Mouse (Mus musculus) mouse embryonic stem cell (cell line): ENCODE results near the gene Mob2.

Source experiments
- in situ Hi-C, 2 experiments: fragments of 300-500 bp; cut with MboI; formaldehyde crosslinking; loops; 1 replicate in 1 of 2; 3 replicates in 1 of 2; pipeline ENCODE4 v1.14.3; 2019 to 2020; ENCODE audit warnings: low sequenced_read_pairs in 2 of 2, low pct_unique_long_range_greater_than_20kb in 1 of 2, mixed read lengths in 1 of 2; ENCODE audit not compliant: unreplicated experiment in 1 of 2

The Mob2 gene

GRCm38 (mm10) chr7:142082179-142082578 is 21.3 kb upstream of the Mob2 start:
- in situ Hi-C loops = no loop called here

DNA sequence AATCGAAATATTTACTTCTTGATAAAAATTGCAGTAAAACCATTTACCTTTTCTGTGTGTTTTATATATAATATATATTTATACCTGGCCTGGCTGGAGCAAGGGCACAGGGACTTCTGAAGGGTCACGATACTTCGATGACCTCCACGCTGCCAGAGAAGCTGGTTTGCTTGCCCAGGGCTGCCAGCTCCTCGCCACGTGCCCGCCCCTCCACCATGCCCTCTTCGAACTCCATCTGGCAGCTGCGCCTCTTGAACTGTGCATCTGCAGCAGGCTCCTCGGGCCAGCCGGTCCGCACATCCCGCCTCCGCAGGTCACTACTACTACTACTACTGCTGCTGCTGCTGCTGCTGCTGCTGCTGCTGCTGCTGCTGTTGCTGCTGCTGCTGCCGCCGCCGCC is 20.9 kb upstream of the Mob2 start:
- in situ Hi-C loops = no loop called here

DNA sequence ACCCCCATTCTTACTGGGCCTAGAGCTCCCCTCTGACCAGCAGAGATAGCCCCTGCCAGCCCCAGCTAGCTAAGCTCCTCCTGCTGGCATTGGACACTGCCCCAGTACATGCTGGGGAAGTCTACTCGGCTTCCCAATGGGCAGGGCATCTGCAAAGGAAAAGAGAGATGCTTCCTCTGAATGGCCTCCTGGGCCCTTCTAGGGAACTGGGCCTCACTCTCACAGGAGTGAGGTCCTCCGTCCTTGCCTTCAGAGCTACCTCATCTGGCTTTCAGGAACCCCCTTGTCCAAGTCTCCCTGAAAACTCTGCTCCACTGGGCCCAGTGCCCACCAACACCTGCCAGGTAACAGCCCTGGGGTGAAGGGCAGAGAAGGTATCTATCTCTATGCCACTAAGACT is 20.0 kb upstream of the Mob2 start:
- in situ Hi-C loops = no loop called here

- in situ Hi-C loops = no loop called here
Measured at GRCm38 (mm10) chr7:142079365-142079764, 18.5 kb upstream of the Mob2 start.

GRCm38 (mm10) chr7:142077138-142077537 is 16.3 kb upstream of the Mob2 start:
- in situ Hi-C loops = no loop called here

DNA sequence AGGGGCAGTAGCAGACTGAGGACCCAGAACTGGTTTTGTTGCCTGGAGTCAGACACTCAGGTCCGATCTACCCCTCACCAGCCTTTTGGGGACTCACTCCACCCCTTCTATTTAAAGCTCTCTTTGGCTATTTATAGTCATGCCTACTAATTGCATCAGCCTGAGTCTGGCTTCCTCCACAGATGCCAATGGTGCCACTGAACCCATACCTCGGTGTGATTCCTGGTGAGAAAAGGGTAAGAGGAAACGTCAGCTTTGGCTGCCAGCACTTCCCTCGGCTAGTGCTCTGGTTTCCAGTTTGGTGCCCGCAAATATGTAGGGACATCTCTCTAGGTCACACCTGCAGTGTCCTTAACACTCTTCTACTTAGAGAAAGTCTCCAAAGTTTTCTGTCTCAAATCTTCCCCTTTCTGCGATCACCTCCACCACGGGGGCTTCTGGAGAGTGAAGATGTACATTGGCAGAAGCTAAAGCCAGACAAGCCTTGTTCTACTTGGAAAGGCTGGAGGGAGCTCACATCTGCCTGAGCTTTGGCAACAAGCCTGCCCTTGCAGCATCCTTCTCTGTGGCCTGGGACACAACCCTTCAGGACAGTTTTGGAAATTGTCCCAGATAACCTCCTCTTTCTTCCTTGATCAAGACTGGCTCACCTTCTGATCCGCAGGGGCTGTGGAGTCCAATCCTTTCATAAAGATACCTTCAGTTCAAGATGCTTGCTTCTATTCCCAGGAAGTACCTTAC is 13.5 kb upstream of the Mob2 start:
- in situ Hi-C loops = no loop called here

DNA sequence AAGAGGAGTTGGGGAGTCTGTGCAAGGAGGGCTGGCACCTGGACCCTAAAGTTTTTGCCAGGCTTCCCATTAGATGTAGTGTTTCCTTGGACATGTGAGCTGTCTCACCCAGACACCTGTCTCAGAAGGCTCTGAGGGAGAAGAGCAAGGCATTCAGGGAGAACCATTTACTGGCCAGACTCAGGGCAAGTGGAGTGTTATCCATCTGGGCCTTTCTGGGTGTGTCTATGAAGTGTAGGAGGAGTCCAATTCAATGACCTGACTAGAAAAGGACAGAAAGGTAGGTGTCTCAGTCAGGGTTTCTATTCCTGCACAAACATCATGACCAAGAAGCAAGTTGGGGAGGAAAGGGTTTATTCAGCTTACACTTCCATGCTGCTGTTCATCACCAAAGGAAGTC is 10.9 kb upstream of the Mob2 start:
- in situ Hi-C loops = no loop called here

DNA sequence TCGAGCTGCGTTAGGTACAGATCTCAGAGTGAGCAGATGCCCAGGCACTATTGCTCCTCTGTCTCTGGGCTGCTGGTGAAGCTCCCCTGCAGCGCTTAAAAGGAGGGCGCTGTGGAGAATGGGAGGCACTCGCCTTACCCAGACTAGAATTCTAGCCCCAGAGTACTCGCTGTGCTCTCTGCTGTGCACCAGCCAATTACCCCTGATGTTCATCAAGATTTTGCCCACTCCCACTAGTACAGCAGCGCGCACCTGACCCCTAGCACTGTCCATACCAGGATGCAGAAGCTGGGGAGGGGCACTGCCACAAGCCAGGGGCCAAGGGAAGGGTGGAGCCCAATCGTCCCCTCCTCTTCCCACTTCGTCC is 10.3 kb upstream of the Mob2 start:
- in situ Hi-C loops = no loop called here

DNA sequence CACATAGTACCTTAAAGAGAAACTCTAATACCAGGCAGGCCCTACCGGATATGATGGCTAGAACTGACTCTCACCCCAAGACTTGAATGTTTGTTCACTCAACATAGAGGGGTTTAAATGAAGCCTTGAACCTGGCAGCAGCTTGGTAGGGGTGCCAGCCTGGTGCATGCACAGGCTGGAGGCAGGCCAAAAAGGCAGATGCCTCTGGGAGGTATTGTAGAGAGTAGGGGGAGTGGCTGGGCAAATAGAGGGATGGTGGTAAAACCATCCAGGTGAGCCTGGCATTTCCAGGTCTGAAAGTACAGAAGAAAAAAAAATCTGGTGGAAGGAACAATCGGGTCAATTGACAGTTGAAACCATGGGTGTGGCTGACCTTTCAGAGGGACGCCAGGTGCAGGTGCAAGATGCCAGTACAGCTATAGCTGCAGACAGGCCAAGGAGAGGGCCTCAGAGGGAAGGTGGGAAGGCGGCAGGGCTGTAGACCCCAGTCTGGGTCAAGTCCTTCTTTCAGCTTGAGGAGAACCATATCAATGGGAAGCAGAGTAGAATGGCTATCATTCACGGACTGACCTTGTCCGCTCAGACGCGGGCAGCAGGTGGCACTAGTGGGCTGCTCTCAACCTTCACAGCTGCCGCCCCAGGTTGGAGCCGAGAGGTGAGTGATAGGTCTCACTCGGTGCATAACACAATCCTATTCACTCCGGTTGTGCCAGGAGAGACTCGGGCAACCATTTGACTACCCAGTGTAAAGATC is 9.8 kb upstream of the Mob2 start:
- in situ Hi-C loops = no loop called here

DNA sequence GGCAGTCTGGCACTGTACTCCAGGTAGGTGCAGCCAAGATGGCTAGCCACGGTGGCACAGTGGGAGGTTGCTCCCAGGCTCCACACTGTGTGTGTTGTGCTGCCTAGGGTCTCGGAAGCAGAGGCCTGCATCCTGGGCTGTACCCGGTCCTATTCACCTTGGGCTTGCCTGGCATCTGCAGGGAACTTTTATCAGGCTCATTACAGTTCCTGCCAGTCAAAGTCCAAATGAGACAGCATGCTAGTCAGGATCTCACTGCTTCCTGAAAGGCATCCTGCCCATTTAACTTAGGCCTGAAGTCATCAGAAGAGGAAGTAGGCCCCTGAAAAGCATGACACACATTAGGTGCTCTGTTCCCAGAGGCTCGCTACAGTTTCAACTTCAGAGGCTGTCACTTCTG is 7.6 kb upstream of the Mob2 start:
- in situ Hi-C loops = no loop called here

- in situ Hi-C loops = no loop called here
Measured at GRCm38 (mm10) chr7:142060185-142060930, 507 bp downstream of the Mob2 start.

DNA sequence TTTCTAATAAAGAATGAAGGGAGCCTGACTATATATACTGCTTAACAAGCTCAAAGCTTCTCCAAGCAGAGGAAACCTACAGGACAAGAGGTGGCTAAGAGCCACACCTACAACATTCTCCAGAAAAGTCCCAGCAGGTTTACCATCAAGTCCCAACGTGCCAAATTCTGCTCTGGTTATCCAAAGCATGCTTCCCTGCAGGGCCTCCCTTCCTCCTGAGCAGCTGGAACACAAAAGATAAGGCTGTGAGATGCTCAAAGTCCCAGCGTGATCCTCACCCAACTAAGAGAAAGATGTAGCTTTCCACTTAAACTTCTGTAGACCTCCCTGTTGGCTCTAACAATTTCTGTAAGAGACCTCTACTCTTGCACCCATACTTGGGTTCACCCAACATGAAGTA is 1.8 kb downstream of the Mob2 start:
- in situ Hi-C loops = no loop called here

DNA sequence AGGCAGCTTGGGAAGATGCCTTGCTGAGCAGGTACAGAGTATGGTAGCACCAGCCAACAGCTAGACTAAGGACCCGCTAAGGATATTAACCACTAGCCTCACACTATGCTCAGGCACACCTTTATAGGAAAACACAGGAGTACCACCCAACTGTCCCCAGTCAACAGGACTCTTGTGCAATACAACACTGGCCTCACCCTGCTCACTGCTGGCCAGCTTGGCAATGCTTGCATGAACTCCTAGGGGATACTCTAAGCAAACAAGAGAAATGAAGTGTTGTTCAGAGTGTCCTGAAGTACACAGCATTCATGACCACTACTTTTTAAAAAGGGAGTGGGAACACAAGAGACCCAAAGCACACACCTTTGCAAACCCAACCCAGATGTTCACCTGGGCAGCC is 3.7 kb downstream of the Mob2 start:
- in situ Hi-C loops = no loop called here

DNA sequence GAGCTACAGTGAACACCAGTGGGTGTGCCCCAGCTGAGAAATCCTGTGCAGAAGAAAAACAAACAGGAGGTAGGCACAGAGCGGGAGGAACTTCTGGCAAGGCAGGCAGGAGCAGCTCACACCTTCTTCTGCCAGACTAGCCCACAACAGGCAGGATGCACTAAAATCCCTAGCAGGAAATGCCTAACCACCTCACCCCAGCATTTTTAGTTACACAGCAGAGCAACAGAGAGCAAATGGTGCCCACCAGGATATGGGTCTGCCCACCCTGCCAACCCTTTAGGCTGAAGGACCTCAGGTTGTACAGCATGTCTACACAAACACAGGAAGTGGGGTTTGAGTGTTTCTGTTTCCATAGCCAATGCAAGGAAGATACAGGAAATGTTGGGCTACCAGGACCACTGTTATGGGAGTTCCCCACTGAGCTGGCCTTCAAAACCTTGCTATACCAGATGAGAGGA is 4.2 kb downstream of the Mob2 start:
- in situ Hi-C loops = no loop called here

GRCm38 (mm10) chr7:142055431-142055830 is 5.4 kb downstream of the Mob2 start:
- in situ Hi-C loops = no loop called here

GRCm38 (mm10) chr7:142050536-142050935 is 10.3 kb downstream of the Mob2 start:
- in situ Hi-C loops = no loop called here

DNA sequence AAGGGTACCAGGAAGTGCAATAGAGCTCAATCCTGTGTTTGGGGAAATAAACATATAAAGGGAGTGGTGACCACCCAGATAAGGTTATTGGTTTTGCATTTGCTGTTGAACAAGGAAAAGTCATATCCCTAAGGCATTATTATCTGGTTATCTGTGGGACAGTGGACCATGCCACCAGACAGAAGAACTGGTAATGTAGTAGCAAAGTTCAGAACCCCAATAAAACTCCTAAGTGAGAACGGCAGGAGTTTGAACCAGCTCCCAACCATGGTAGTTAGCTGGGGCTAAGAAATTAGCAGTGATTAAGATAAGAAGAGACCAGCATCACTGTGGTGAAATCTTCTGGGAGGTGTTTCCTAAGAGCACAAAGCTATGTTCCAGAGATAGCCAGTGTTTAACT is 14.9 kb downstream of the Mob2 start:
- in situ Hi-C loops = no loop called here

DNA sequence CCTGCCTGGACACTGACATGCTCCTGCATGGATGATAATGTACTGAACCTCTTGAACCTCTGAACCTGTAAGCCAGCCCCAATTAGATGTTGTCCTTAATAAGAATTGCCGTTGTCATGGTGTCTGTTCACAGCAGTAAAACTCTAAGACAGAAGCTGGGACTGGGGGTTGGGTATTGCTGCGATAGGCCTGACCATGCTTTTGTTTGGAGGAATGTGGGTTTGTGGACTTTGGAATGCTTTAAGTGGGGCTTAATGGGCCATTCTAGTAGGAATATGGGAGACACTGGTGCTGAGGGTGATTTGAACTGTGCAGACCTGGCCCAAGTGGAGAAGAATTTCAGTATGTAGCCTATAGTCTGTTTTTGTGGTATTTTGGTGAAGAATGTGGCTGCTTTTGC is 15.5 kb downstream of the Mob2 start:
- in situ Hi-C loops = no loop called here

GRCm38 (mm10) chr7:142040756-142041155 is 20.1 kb downstream of the Mob2 start:
- in situ Hi-C loops = no loop called here
